Mouse (Mus musculus): Measurements from ENCODE around the gene Zfp69. TPM values are rescaled to one million over a fixed set of nuclear protein-coding genes. Genes with fewer than 3 reads are reported as not detected.

Gene Zfp69
- polyA plus RNA-seq, 1 experiment from 2014 or later = 5.5 TPM

DNA sequence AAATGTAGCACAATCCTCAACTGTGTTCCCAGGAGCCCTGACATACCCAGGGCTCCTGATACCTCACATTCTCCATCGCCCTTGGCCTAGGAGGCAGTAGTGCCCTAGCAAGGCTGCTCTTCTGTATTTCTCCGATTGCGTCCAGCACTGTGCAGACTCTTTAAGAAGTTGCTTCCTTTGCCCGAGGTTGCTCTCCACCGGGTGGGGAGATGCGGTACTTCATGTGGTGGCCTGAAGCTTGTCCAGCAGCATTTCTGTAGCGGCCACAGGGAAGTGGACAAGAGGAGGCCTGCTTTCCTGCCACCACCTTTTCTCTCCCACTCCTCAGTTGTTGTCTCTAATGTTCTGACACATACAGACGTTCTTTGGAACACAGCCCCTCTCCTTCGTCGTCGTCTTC lies 56.9 kb downstream of the Zfp69 start:
- ATAC-seq (ENCODE audit: low read depth) = no peak

DNA sequence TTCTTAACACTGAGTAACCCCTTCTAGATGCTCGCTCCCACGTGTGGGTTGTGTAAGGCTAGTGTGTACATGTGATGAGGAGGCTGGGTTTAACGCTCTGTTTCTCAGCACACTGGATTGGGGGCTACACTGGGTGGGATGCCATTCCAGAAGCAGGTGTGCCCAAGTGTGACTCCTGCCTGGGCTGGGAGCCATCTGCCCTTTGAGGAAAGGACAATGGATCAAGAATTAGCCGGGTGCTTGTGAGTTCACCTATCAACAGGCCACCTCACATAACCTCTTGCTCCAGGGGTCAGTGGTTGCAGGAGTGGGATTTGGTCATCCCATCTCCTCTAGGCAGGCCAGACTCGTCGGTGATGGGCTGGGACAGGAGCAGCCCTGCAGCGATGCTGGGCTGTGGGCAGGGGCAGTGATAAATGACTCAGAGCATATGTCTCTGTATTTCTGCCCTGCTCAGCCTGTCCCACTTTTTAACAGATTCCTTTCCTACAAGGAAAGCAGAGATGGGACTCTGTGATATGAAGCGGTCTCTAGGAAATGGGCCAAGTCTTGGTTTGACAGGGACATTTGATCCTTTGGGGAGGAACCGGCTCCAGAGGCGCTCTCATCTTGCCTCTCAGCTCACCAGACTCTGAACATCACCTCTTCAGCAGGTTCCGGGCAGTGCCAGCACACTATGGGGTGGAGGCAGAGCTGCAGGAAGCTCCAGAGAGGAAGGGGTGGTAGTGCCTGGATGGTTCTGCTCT lies 57.7 kb downstream of the Zfp69 start:
- no peak for ATAC-seq (ENCODE audit: low read depth)
- Histone ChIP-seq H3K9me3 (ENCODE audit: control insufficient read depth, low read length) (no peaks in the 10 kb centered on the region), H3K27me3 (ENCODE audit: control insufficient read depth, insufficient read depth, low read length) (no peaks in the 10 kb centered on the region), H3K4me1 (ENCODE audit: control insufficient read depth, insufficient read depth, low read length) (no peaks in the 10 kb centered on the region), H3K4me3 (ENCODE audit: low read depth, low read length) (no peak overlapping the region), H3K9ac (replicated peaks; ENCODE audit: low read depth, low read length) (no peak overlapping the region), H3K27ac (ENCODE audit: low read depth, low read length) (no peak overlapping the region), H3K4me2 (ENCODE audit: low read depth, low read length) (no peak overlapping the region), H3K36me3 (ENCODE audit: control insufficient read depth, insufficient read depth, low read length) (no peaks in the 10 kb centered on the region)
- 77% methylated on average over 11 of the region's 11 CpGs for WGBS

More for the DNA sequence above, 56.9 kb downstream of the Zfp69 start:
- no peaks in the 10 kb centered on the region for H3K9me3 ChIP-seq (ENCODE audit: control insufficient read depth, low read length)
- no peaks in the 10 kb centered on the region for H3K4me1 ChIP-seq (ENCODE audit: control insufficient read depth, insufficient read depth, low read length)
- no peaks in the 10 kb centered on the region for H3K36me3 ChIP-seq (ENCODE audit: control insufficient read depth, insufficient read depth, low read length)
- 87% methylated on average over 11 of the region's 11 CpGs for WGBS
- no peak overlapping the region for H3K4me2 ChIP-seq (ENCODE audit: low read depth, low read length)
- H3K9ac ChIP-seq (replicated peaks; ENCODE audit: low read depth, low read length) = no peak overlapping the region
- H3K27ac ChIP-seq (ENCODE audit: low read depth, low read length) = no peak overlapping the region
- no peak overlapping the region for H3K4me3 ChIP-seq (ENCODE audit: low read depth, low read length)
- no peaks in the 10 kb centered on the region for H3K27me3 ChIP-seq (ENCODE audit: control insufficient read depth, insufficient read depth, low read length)

DNA sequence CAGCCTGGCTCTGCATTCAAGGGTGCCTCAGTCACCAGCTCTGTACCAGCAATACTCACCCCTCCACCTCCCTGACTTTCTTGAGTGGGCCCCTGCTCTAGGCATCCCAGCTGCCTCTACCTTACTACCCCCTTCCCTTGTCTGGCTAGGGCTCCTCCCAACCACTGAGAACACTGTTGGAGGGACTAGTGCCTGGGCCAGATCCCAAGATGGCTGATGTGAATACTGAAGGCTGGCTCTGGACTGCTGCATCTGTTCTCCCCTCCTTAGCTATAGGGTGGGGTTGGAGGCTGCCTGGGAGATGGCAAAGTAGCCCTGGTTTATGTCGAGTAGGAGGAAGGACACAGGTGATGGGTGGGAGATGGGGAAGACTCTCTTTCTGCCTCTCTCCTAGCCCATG lies 59.0 kb downstream of the Zfp69 start:
- no peak overlapping the region for H3K4me3 ChIP-seq (ENCODE audit: low read depth, low read length)
- H3K27ac ChIP-seq (ENCODE audit: low read depth, low read length) = no peak overlapping the region
- ATAC-seq (ENCODE audit: low read depth) = no peak
- no peak overlapping the region for H3K9ac ChIP-seq (replicated peaks; ENCODE audit: low read depth, low read length)
- no peaks in the 10 kb centered on the region for H3K9me3 ChIP-seq (ENCODE audit: control insufficient read depth, low read length)
- H3K4me1 ChIP-seq (ENCODE audit: control insufficient read depth, insufficient read depth, low read length) = no peaks in the 10 kb centered on the region
- H3K27me3 ChIP-seq (ENCODE audit: control insufficient read depth, insufficient read depth, low read length) = no peaks in the 10 kb centered on the region
- H3K36me3 ChIP-seq (ENCODE audit: control insufficient read depth, insufficient read depth, low read length) = no peaks in the 10 kb centered on the region
- H3K4me2 ChIP-seq (ENCODE audit: low read depth, low read length) = no peak overlapping the region
- 76% methylated on average over 1 of the region's 1 CpGs for WGBS

DNA sequence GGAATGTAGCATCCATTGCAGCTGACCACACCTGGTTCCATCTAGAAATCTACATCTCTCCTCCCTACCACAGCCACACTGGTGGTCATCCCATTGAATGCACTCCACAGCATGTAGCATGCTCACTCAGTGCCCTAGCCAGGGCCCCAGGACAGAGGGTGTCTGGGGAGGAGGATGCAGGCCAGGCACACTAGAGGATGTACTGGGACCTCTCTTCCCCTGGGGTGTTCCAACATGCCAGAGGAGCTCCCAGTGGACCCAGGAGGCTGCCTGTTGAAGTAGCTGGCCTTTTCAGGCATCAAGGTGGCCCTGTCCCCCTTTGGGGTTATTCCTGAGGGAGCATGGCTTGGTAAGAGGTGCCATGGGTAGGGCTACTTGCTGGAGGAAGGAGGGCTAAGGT lies 59.5 kb downstream of the Zfp69 start:
- no peak for ATAC-seq (ENCODE audit: low read depth)
- H3K4me3 ChIP-seq (ENCODE audit: low read depth, low read length) = no peak overlapping the region
- H3K36me3 ChIP-seq (ENCODE audit: control insufficient read depth, insufficient read depth, low read length) = no peaks in the 10 kb centered on the region
- no peak overlapping the region for H3K9ac ChIP-seq (replicated peaks; ENCODE audit: low read depth, low read length)
- no peaks in the 10 kb centered on the region for H3K27me3 ChIP-seq (ENCODE audit: control insufficient read depth, insufficient read depth, low read length)
- no peaks in the 10 kb centered on the region for H3K9me3 ChIP-seq (ENCODE audit: control insufficient read depth, low read length)
- H3K4me2 ChIP-seq (ENCODE audit: low read depth, low read length) = no peak overlapping the region
- no peaks in the 10 kb centered on the region for H3K4me1 ChIP-seq (ENCODE audit: control insufficient read depth, insufficient read depth, low read length)
- H3K27ac ChIP-seq (ENCODE audit: low read depth, low read length) = no peak overlapping the region

DNA sequence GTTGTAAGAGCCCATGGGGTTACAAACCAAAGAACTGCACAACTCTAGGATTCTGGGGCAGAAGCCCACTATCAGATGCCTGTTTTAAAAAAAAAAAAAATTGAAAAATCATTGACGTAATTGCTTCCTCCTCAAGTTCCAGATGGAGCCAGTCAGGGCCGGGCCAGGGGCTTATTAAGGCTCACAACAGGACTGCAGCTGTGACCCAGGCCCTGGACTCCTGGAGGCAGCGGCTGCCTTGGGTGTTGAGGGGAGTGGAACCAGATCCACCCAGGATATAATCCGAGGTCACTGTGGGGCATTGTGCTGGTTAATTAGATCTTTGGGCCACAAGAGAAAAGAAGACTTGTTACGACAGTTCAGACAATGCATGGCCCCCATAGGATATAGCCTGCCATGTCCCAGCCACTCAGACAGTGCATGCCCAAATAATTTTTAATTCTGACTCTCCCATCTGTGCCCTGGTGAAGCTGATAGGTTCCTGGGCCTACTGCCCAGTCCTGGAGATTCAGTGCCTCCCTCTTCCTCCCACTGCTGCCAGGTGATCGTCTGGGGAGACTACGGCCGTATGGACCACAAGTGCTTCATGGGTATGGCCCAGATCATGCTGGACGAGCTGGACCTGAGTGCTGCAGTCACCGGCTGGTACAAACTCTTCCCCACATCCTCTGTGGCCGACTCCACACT lies 60.6 kb downstream of the Zfp69 start:
- 38% methylated on average over 11 of the region's 11 CpGs for WGBS
- Histone ChIP-seq H3K9ac (replicated peaks; ENCODE audit: low read depth, low read length) (no peak overlapping the region), H3K4me3 (ENCODE audit: low read depth, low read length) (no peak overlapping the region), H3K9me3 (ENCODE audit: control insufficient read depth, low read length) (no peaks in the 10 kb centered on the region), H3K27ac (ENCODE audit: low read depth, low read length) (no peak overlapping the region), H3K36me3 (ENCODE audit: control insufficient read depth, insufficient read depth, low read length) (no peaks in the 10 kb centered on the region), H3K4me2 (ENCODE audit: low read depth, low read length) (no peak overlapping the region), H3K27me3 (ENCODE audit: control insufficient read depth, insufficient read depth, low read length) (no peaks in the 10 kb centered on the region), H3K4me1 (ENCODE audit: control insufficient read depth, insufficient read depth, low read length) (no peaks in the 10 kb centered on the region)
- no peak for ATAC-seq (ENCODE audit: low read depth)

DNA sequence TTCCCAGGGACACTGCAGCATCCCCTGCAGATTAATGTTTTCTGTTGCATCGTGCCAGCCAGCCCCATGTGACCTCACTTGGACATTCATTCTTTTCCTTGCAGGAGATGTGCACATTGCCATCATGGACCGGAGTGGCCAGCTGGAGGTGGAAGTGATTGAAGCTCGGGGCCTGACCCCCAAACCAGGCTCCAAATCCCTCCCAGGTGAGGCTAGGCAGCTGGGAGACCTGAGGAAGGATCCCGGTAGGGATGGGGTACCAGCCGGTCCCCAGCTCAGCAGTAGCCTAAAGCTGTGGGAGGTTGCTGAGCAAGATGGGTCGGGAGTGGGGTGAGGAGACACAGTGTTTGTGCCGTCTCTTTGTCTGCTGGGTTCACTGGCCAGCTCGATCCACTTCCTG lies 62.6 kb downstream of the Zfp69 start:
- ATAC-seq (ENCODE audit: low read depth) = no peak
- no peak overlapping the region for H3K9ac ChIP-seq (replicated peaks; ENCODE audit: low read depth, low read length)
- H3K4me3 ChIP-seq (ENCODE audit: low read depth, low read length) = no peak overlapping the region
- no peaks in the 10 kb centered on the region for H3K9me3 ChIP-seq (ENCODE audit: control insufficient read depth, low read length)
- 73% methylated on average over 8 of the region's 8 CpGs for WGBS
- H3K36me3 ChIP-seq (ENCODE audit: control insufficient read depth, insufficient read depth, low read length) = no peaks in the 10 kb centered on the region
- H3K4me2 ChIP-seq (ENCODE audit: low read depth, low read length) = no peak overlapping the region
- H3K4me1 ChIP-seq (ENCODE audit: control insufficient read depth, insufficient read depth, low read length) = no peaks in the 10 kb centered on the region
- no peaks in the 10 kb centered on the region for H3K27me3 ChIP-seq (ENCODE audit: control insufficient read depth, insufficient read depth, low read length)
- no peak overlapping the region for H3K27ac ChIP-seq (ENCODE audit: low read depth, low read length)

DNA sequence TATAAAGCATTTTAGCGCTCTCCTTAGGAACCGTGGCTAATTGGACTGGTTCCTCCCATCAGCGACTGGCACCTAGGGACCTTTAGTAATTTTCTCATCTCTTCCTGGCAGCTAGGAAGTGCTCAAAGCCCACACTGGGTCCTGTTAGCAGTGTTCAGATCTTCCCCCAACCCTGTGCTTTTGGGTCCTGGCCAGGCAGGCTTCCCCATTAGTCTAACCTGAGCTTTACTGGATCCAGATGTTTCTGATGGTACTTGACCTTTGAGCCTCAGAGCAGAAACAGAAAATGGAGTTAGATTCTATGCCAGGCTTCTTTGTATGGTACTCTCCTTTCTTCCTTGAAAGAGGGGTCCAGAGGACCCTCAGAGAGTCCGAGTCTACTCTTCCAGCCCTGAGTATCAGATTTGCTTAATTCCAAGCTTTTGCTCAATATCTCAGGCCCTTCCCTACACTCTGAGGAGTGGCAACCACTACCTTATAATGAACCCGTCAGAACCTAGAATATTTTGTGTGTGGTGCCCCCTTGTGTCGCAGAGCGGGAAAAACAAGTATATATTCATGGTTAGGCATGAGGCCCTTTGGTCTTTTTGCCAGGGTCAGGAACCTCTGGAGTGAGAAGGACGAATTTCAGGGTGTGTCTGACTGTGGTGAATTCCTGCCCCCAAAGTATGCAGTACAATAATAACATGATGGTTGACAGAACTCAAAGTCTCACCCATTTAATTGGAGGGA lies 64.0 kb downstream of the Zfp69 start:
- no peaks in the 10 kb centered on the region for H3K27me3 ChIP-seq (ENCODE audit: control insufficient read depth, insufficient read depth, low read length)
- no peak overlapping the region for H3K27ac ChIP-seq (ENCODE audit: low read depth, low read length)
- no peak overlapping the region for H3K4me2 ChIP-seq (ENCODE audit: low read depth, low read length)
- H3K4me1 ChIP-seq (ENCODE audit: control insufficient read depth, insufficient read depth, low read length) = peaks cover under 1% of the 10 kb centered on the region
- H3K9ac ChIP-seq (replicated peaks; ENCODE audit: low read depth, low read length) = no peak overlapping the region
- H3K9me3 ChIP-seq (ENCODE audit: control insufficient read depth, low read length) = no peaks in the 10 kb centered on the region
- WGBS = 28% methylated on average over 8 of the region's 8 CpGs
- no peak overlapping the region for H3K4me3 ChIP-seq (ENCODE audit: low read depth, low read length)
- peak; percentile 39; the same call in 1 of the 2 replicates for ATAC-seq (ENCODE audit: low read depth)
- H3K36me3 ChIP-seq (ENCODE audit: control insufficient read depth, insufficient read depth, low read length) = no peaks in the 10 kb centered on the region

DNA sequence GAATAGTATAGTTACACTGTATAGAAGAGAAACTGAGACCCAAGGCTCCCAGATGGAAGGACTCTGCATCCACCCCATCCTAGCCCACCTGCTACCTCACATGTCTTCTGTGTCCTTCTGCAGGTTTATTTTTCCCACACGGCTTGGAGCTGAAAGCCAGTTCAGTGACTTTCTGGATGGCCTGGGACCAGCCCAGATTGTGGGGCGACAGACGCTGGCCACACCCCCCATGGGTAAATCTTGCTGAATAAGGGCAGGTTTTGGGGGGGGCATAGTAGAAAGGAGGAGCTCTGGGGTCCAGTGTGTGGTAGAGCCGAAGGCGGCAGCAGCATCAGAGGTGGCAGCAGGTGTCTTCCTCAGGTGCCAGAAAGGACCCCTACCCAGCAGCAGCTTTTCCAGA lies 64.7 kb downstream of the Zfp69 start:
- Histone ChIP-seq H3K4me1 (ENCODE audit: control insufficient read depth, insufficient read depth, low read length) (peaks cover 8% of the 10 kb centered on the region), H3K9ac (replicated peaks; ENCODE audit: low read depth, low read length) (no peak overlapping the region), H3K36me3 (ENCODE audit: control insufficient read depth, insufficient read depth, low read length) (no peaks in the 10 kb centered on the region), H3K4me3 (ENCODE audit: low read depth, low read length) (no peak overlapping the region), H3K27ac (ENCODE audit: low read depth, low read length) (no peak overlapping the region), H3K9me3 (ENCODE audit: control insufficient read depth, low read length) (no peaks in the 10 kb centered on the region), H3K4me2 (ENCODE audit: low read depth, low read length) (no peak overlapping the region), H3K27me3 (ENCODE audit: control insufficient read depth, insufficient read depth, low read length) (no peaks in the 10 kb centered on the region)
- ATAC-seq (ENCODE audit: low read depth) = no peak
- WGBS = 88% methylated on average over 5 of the region's 5 CpGs

DNA sequence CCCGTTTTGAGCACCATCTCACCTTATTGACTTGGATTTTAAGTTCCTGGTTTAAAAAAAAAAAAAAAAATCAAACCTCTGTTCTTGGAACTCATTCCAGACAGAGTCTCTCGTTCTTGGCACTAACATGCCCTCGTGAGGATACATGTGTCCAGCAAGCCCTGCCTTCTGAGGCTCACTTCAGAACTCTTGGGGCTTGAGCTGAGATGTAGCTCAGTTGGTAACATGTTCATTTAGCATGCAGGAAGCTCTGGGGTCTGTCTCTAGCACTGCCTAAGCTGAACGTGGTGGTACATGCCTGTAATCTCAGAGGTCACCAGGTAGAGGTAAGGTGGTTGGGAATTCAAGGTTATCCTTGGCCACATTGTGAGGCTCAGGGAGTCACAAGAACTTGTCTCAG lies 65.4 kb downstream of the Zfp69 start:
- ATAC-seq (ENCODE audit: low read depth) = no peak
- H3K9ac ChIP-seq (replicated peaks; ENCODE audit: low read depth, low read length) = no peak overlapping the region
- H3K9me3 ChIP-seq (ENCODE audit: control insufficient read depth, low read length) = no peaks in the 10 kb centered on the region
- WGBS = 47% methylated on average over 4 of the region's 4 CpGs
- no peak overlapping the region for H3K27ac ChIP-seq (ENCODE audit: low read depth, low read length)
- H3K4me2 ChIP-seq (ENCODE audit: low read depth, low read length) = no peak overlapping the region
- no peak overlapping the region for H3K4me3 ChIP-seq (ENCODE audit: low read depth, low read length)
- H3K36me3 ChIP-seq (ENCODE audit: control insufficient read depth, insufficient read depth, low read length) = no peaks in the 10 kb centered on the region
- peaks cover 9% of the 10 kb centered on the region for H3K4me1 ChIP-seq (ENCODE audit: control insufficient read depth, insufficient read depth, low read length)
- H3K27me3 ChIP-seq (ENCODE audit: control insufficient read depth, insufficient read depth, low read length) = no peaks in the 10 kb centered on the region
